Mouse (Mus musculus): ENCODE measurements around the gene Fbxo34. TPM values are rescaled to one million over a fixed set of nuclear protein-coding genes. Genes with fewer than 3 reads are reported as not detected.
"Not testable (repeated sequence)": the region's sequence is repeated elsewhere in the genome, so short reads cannot be mapped to it uniquely, and the experiment has no call there.

Fbxo34 gene
- polyA plus RNA-seq, 1 experiment from 2014 or later, result 27.5 TPM

DNA sequence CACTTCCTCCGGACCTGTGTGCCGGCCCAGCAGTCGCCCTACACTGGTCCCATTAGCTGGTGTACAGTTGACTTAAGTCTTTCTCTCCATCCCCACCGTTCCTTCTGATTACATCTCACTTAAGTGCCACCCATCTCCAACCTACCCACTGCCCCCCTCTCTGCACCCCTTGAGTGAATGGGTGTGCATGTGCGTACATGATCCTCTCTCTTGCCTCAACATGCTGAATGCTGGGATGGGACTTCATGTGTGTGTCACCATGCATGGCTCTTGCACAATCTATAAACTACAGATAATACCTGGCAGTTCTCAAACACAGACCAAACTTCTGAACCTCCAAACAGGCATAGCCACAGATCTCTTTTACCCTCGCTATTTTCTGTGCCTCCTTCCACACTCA is 101.4 kb downstream of the Fbxo34 start:
- Histone ChIP-seq H3K4me2 (ENCODE audit: low read length) (no peak overlapping the region), H3K27ac (ENCODE audit: low read depth, low read length) (no peak overlapping the region), H3K36me3 (ENCODE audit: control insufficient read depth, insufficient read depth, low read length) (peaks cover 66% of the 10 kb centered on the region), H3K9ac (ENCODE audit: low read length) (no peak overlapping the region), H3K4me1 (ENCODE audit: control insufficient read depth, insufficient read depth, low read length) (no peaks in the 10 kb centered on the region), H3K27me3 (replicated peaks; ENCODE audit: control insufficient read depth, insufficient read depth, low read length) (no peaks in the 10 kb centered on the region), H3K4me3 (ENCODE audit: low read depth, low read length) (no peak overlapping the region), H3K9me3 (replicated peaks; ENCODE audit: control insufficient read depth, low read length) (no peaks in the 10 kb centered on the region)
- no peak for DNase-seq (ENCODE audit: low spot score)
- 98% methylated on average over 6 of the region's 6 CpGs for WGBS
- no peak for ATAC-seq

DNA sequence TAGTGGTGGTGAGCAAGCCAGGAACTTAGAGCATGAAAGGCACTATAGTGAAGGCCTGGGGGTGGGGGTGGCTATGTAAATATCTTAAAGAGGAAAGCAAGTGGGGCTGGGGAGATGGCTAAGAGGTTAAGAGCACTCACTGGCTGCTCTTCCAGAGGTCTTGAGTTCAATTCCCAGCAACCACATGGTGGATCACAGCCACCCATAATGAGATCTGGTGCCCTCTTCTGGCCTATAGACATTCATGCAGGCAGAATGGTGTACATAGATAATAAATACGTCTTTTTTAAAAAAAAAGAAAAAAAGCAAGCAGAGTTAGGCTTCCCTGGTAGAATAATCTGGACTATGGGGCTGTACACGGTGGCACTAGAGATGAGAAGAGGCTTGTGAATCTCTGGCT is 103.2 kb downstream of the Fbxo34 start:
- Histone ChIP-seq H3K4me3 (ENCODE audit: low read depth, low read length) (no peak overlapping the region), H3K4me1 (ENCODE audit: control insufficient read depth, insufficient read depth, low read length) (no peaks in the 10 kb centered on the region), H3K4me2 (ENCODE audit: low read length) (no peak overlapping the region), H3K36me3 (ENCODE audit: control insufficient read depth, insufficient read depth, low read length) (peaks cover 55% of the 10 kb centered on the region), H3K27ac (ENCODE audit: low read depth, low read length) (no peak overlapping the region), H3K9ac (ENCODE audit: low read length) (no peak overlapping the region), H3K9me3 (replicated peaks; ENCODE audit: control insufficient read depth, low read length) (no peaks in the 10 kb centered on the region), H3K27me3 (replicated peaks; ENCODE audit: control insufficient read depth, insufficient read depth, low read length) (no peaks in the 10 kb centered on the region)
- ATAC-seq, result no peak
- 90% methylated on average over 2 of the region's 2 CpGs for WGBS
- no peak for DNase-seq (ENCODE audit: low spot score)

DNA sequence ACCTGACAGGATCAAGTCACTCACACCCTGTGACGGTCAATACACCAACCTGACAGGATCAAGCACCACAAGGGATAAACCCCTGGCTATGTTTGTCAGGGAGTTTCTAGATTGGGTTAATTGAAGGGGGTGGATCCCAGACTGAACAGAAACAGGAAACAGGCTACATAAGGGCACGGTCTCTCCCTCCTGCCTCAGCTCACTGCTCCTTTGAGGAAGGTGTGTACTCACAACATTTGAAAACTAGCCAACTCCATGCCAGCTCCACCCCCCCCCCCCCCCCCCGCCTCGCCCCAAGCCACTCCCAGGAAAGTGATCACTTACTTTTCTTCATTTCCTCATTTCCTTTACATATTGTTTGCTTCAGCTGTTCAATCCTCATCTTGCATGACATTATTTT is 104.0 kb downstream of the Fbxo34 start:
- Histone ChIP-seq H3K27me3 (replicated peaks; ENCODE audit: control insufficient read depth, insufficient read depth, low read length) (no peaks in the 10 kb centered on the region), H3K9ac (ENCODE audit: low read length) (no peak overlapping the region), H3K4me3 (ENCODE audit: low read depth, low read length) (no peak overlapping the region), H3K27ac (ENCODE audit: low read depth, low read length) (no peak overlapping the region), H3K9me3 (replicated peaks; ENCODE audit: control insufficient read depth, low read length) (no peaks in the 10 kb centered on the region), H3K4me1 (ENCODE audit: control insufficient read depth, insufficient read depth, low read length) (no peaks in the 10 kb centered on the region), H3K36me3 (ENCODE audit: control insufficient read depth, insufficient read depth, low read length) (peaks cover 50% of the 10 kb centered on the region), H3K4me2 (ENCODE audit: low read length) (no peak overlapping the region)
- ATAC-seq, result no peak
- DNase-seq (ENCODE audit: low spot score), result no peak
- WGBS, result 98% methylated on average over 4 of the region's 4 CpGs

DNA sequence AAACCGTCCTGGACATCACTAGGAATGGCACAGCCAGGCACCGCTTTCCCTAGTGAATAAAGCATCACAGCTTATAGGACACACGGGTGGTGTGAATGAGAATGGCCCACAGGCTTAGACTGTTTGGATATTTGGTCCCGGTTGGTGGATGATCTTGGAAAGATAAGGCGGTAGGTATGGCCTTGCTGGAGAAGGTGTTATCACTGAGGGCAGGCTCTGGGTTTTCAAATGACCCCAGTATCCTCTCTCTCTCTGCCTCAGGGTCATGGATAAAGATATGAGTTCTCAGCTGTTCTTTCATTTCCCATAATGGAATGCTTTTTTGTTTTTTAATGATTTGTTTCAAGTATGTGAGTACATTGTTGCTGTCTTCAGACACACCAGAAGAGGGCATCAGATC is 105.0 kb downstream of the Fbxo34 start:
- ATAC-seq, result no peak
- 96% methylated on average over 5 of the region's 5 CpGs for WGBS
- Histone ChIP-seq H3K36me3 (ENCODE audit: control insufficient read depth, insufficient read depth, low read length) (peaks cover 46% of the 10 kb centered on the region), H3K9me3 (replicated peaks; ENCODE audit: control insufficient read depth, low read length) (no peaks in the 10 kb centered on the region), H3K4me2 (ENCODE audit: low read length) (no peak overlapping the region), H3K4me3 (ENCODE audit: low read depth, low read length) (no peak overlapping the region), H3K27ac (ENCODE audit: low read depth, low read length) (no peak overlapping the region), H3K27me3 (replicated peaks; ENCODE audit: control insufficient read depth, insufficient read depth, low read length) (no peaks in the 10 kb centered on the region), H3K4me1 (ENCODE audit: control insufficient read depth, insufficient read depth, low read length) (no peaks in the 10 kb centered on the region), H3K9ac (ENCODE audit: low read length) (no peak overlapping the region)
- no peak for DNase-seq (ENCODE audit: low spot score)

DNA sequence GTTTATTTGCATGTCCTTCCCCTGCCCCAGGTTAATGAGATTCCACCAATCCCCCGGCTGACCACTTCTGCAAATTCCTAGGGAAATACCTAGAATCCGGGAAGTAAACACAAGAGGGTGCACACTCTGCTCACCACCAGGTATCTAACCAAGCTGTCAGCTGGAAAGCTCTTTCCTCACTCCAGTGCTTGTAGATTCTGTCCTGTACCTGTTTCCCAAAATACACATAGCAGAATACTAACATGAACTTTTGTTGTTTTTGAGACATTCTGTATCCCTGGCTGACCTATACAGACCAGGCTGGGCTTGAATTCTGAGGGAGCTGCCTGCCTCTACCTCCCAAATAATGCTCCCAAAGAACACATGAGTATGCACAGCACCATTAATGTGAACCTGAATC is 110.5 kb downstream of the Fbxo34 start:
- Histone ChIP-seq H3K4me1 (ENCODE audit: control insufficient read depth, insufficient read depth, low read length) (no peaks in the 10 kb centered on the region), H3K9ac (ENCODE audit: low read length) (no peak overlapping the region), H3K9me3 (replicated peaks; ENCODE audit: control insufficient read depth, low read length) (no peaks in the 10 kb centered on the region), H3K27me3 (replicated peaks; ENCODE audit: control insufficient read depth, insufficient read depth, low read length) (no peaks in the 10 kb centered on the region), H3K36me3 (ENCODE audit: control insufficient read depth, insufficient read depth, low read length) (peaks cover 22% of the 10 kb centered on the region; the same call in 1 of the 2 replicates), H3K4me3 (ENCODE audit: low read depth, low read length) (no peak overlapping the region), H3K27ac (ENCODE audit: low read depth, low read length) (no peak overlapping the region), H3K4me2 (ENCODE audit: low read length) (no peak overlapping the region)
- no peak for DNase-seq (ENCODE audit: low spot score)
- whole genome bisulfite sequencing, result 90% methylated on average over 2 of the region's 2 CpGs
- ATAC-seq, result no peak

DNA sequence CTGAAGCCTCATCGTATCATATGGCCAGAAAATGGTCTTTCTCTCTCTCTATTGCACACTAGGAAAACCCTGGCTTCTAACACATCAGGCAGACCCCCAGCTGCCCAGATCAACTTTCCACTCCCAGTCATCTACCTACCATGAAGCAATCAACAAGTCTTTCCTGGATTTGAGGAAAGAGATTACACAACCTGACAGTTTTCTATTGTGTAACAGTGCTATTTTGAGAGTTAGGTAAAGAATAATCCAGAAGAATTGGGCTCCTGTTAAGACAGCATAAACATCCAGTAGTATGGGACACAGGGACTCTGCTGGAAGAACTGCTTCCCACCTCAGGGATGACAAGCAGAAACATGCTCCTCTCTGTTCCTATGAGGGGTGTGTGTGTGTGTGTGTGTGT is 112.3 kb downstream of the Fbxo34 start:
- H3K27me3 ChIP-seq (replicated peaks; ENCODE audit: control insufficient read depth, insufficient read depth, low read length), result no peaks in the 10 kb centered on the region
- no peaks in the 10 kb centered on the region for H3K9me3 ChIP-seq (replicated peaks; ENCODE audit: control insufficient read depth, low read length)
- H3K27ac ChIP-seq (ENCODE audit: low read depth, low read length), result no peak overlapping the region
- 88% methylated on average over 1 of the region's 1 CpGs for WGBS
- DNase-seq (ENCODE audit: low spot score) (no peak), ATAC-seq (no peak)
- no peak overlapping the region for H3K4me2 ChIP-seq (ENCODE audit: low read length)
- peaks cover 12% of the 10 kb centered on the region; the same call in 1 of the 2 replicates for H3K36me3 ChIP-seq (ENCODE audit: control insufficient read depth, insufficient read depth, low read length)
- H3K9ac ChIP-seq (ENCODE audit: low read length), result no peak overlapping the region
- no peak overlapping the region for H3K4me3 ChIP-seq (ENCODE audit: low read depth, low read length)
- peaks cover 3% of the 10 kb centered on the region; the same call in 1 of the 2 replicates for H3K4me1 ChIP-seq (ENCODE audit: control insufficient read depth, insufficient read depth, low read length)

DNA sequence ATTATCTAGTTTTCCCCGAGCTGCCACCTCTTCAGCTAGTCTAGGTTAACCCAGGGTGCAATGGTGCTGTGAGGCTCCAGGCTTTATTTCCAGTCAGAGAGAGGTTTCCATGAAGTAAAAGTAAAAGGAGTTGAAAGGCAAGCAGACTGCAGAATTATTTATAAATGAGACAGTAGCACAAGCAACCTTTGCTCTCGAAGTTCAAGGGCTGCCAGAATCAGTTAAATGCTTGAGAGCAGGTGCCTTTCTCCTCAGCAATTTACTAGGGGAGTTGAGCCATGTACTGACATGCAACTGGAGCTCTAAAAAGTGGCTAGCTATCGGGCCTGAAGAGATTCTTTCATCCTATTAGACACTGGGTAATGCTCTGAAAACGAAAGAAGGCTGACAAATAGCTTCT is 112.9 kb downstream of the Fbxo34 start:
- 82% methylated on average over 4 of the region's 4 CpGs for WGBS

DNA sequence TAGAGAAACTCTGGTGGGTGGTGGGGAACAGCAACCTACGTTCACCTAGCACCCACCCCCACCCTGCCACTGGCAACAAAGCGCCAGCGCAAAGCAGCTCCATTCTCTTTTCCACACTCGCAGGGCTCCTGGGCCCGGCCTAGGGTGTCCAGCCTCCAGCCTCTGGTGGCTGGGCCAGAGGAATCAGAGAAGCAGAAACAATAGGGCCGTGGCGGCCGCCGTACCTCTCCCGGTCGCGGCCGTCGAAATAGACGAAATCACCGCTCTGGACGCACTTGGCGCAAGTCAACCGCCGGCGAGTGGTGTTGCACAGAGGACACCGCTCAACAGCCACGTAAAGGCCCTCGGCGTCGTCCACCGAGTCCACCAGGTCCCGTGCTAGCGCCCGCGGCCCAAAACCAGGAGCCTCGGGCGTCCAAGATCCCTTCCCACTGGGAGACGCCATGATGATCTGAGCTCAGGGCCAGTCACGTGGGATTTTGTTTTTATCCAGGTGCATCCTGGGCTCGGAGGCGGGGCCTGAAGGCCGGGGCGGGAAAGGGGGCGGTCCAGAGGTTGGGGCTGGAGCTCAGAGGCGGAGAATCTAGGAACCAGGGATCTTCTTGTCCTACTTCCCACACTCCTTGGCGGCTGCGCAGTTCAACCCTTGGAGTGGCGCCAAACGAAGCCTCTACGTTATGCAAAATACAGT is 117.9 kb downstream of the Fbxo34 start:
- Histone ChIP-seq H3K27ac (ENCODE audit: low read depth, low read length) (0 out of 2 replicates have a peak overlapping the region, but pooled peaks have one; percentile 22), H3K9ac (ENCODE audit: low read length) (peak overlapping the region; percentile 75), H3K4me3 (ENCODE audit: low read depth, low read length) (peak overlapping the region; percentile 72), H3K4me1 (ENCODE audit: control insufficient read depth, insufficient read depth, low read length) (peaks cover 3% of the 10 kb centered on the region; the same call in 1 of the 2 replicates), H3K9me3 (replicated peaks; ENCODE audit: control insufficient read depth, low read length) (no peaks in the 10 kb centered on the region), H3K4me2 (ENCODE audit: low read length) (peak overlapping the region; percentile 75), H3K36me3 (ENCODE audit: control insufficient read depth, insufficient read depth, low read length) (0 out of 2 replicates have a peak, but pooled peaks cover 2% of the 10 kb centered on the region), H3K27me3 (replicated peaks; ENCODE audit: control insufficient read depth, insufficient read depth, low read length) (no peaks in the 10 kb centered on the region)
- DNase-seq (ENCODE audit: low spot score), result peak; percentile 98
- ATAC-seq, result peak; percentile 99
- WGBS, result under 1% methylated on average over 46 of the region's 46 CpGs

More for the DNA sequence above, 112.9 kb downstream of the Fbxo34 start:
- Histone ChIP-seq H3K27me3 (replicated peaks; ENCODE audit: control insufficient read depth, insufficient read depth, low read length) (no peaks in the 10 kb centered on the region), H3K27ac (ENCODE audit: low read depth, low read length) (no peak overlapping the region), H3K9me3 (replicated peaks; ENCODE audit: control insufficient read depth, low read length) (no peaks in the 10 kb centered on the region), H3K4me2 (ENCODE audit: low read length) (no peak overlapping the region), H3K9ac (ENCODE audit: low read length) (no peak overlapping the region), H3K36me3 (ENCODE audit: control insufficient read depth, insufficient read depth, low read length) (peaks cover 12% of the 10 kb centered on the region; the same call in 1 of the 2 replicates), H3K4me3 (ENCODE audit: low read depth, low read length) (no peak overlapping the region), H3K4me1 (ENCODE audit: control insufficient read depth, insufficient read depth, low read length) (peaks cover 3% of the 10 kb centered on the region; the same call in 1 of the 2 replicates)
- no peak for DNase-seq (ENCODE audit: low spot score)
- no peak for ATAC-seq

DNA sequence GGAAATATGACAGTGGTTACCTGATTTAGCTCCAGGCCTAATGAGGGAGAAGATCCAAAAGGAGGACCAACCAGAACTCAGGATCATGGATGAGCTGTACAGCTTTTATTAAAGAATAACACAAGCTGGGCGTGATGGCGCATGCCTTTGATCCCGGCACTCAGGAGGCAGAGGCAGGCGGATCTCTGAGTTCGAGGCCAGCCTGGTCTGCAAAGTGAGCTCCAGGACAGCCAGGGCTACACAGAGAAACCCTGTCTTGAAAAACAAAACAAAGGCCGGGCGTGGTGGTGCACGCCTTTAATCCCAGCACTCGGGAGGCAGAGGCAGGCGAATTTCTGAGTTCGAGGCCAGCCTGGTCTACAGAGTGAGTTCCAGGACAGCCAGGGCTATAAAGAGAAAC is 120.3 kb downstream of the Fbxo34 start, which contains the start of gene Atg14:
TSS of gene Atg14 (minus strand) at position 101 of the 400 bp plus-strand sequence.
- not testable (repeated sequence) for H3K4me3 ChIP-seq (ENCODE audit: low read depth, low read length); ATAC-seq; H3K9me3 ChIP-seq (replicated peaks; ENCODE audit: control insufficient read depth, low read length); H3K36me3 ChIP-seq (ENCODE audit: control insufficient read depth, insufficient read depth, low read length); H3K27me3 ChIP-seq (replicated peaks; ENCODE audit: control insufficient read depth, insufficient read depth, low read length); H3K27ac ChIP-seq (ENCODE audit: low read depth, low read length); H3K4me2 ChIP-seq (ENCODE audit: low read length); DNase-seq (ENCODE audit: low spot score); H3K4me1 ChIP-seq (ENCODE audit: control insufficient read depth, insufficient read depth, low read length); H3K9ac ChIP-seq (ENCODE audit: low read length)
- WGBS, result 96% methylated on average over 11 of the region's 11 CpGs
